Mouse (Mus musculus) heart, adult 9 months (tissue): ENCODE results near the gene Myh7b.
A peak's percentile ranks its signal among the peaks of the same experiment; 100 is the strongest.

Experiments used
- DNase-seq, 2 experiments: peaks; one replicate each; pipeline ENCODE4 v3.0.0; 2022; ENCODE audit warnings: low spot score in 2 of 2

The Myh7b gene

GRCm38 (mm10) chr2:155610978-155611377, at the start of gene Myh7b:
Gene Myh7b, plus strand, starts transcription at chr2:155611212.
- DNase-seq = peak; percentile 45 to 71

GRCm38 (mm10) chr2:155562209-155562608, 48.8 kb upstream of the Myh7b start:
- DNase-seq = no peak

- DNase-seq = no peak
These were observed 48.1 kb upstream of the Myh7b start for GRCm38 (mm10) chr2:155562934-155563333.

GRCm38 (mm10) chr2:155567751-155568150, 43.3 kb upstream of the Myh7b start:
- DNase-seq = no peak

- no peak for DNase-seq
These were observed 41.7 kb upstream of the Myh7b start for GRCm38 (mm10) chr2:155569223-155569807.

- DNase-seq = no peak
These were observed 38.0 kb upstream of the Myh7b start for GRCm38 (mm10) chr2:155573001-155573400.

- no peak for DNase-seq
These were observed 37.0 kb upstream of the Myh7b start for GRCm38 (mm10) chr2:155573996-155574395.

GRCm38 (mm10) chr2:155574700-155575099, 36.3 kb upstream of the Myh7b start:
- DNase-seq = peak in 1 of 2 experiments; percentile 11

GRCm38 (mm10) chr2:155576656-155577055, 34.4 kb upstream of the Myh7b start:
- DNase-seq = no peak

- DNase-seq = no peak
These were observed 30.7 kb upstream of the Myh7b start for GRCm38 (mm10) chr2:155580331-155580730.

GRCm38 (mm10) chr2:155582384-155582995, 28.5 kb upstream of the Myh7b start:
- no peak for DNase-seq

- no peak for DNase-seq
These were observed 28.0 kb upstream of the Myh7b start for GRCm38 (mm10) chr2:155582996-155583395.

- peak in 1 of 2 experiments; percentile 46 for DNase-seq
These were observed 27.0 kb upstream of the Myh7b start for GRCm38 (mm10) chr2:155583927-155584530.

GRCm38 (mm10) chr2:155585082-155585481, 25.9 kb upstream of the Myh7b start:
- DNase-seq = no peak

GRCm38 (mm10) chr2:155585486-155585885, 25.5 kb upstream of the Myh7b start:
- no peak for DNase-seq

GRCm38 (mm10) chr2:155588136-155588535, 22.9 kb upstream of the Myh7b start:
- DNase-seq = no peak

GRCm38 (mm10) chr2:155589521-155589920, 21.5 kb upstream of the Myh7b start:
- DNase-seq = no peak

GRCm38 (mm10) chr2:155590876-155591275, 20.1 kb upstream of the Myh7b start:
- no peak for DNase-seq

GRCm38 (mm10) chr2:155591676-155592075, 19.3 kb upstream of the Myh7b start:
- DNase-seq = no peak

GRCm38 (mm10) chr2:155592137-155592853, 18.7 kb upstream of the Myh7b start, which contains the start of gene Gss:
Gene Gss, minus strand, starts transcription at chr2:155592810.
- DNase-seq = peak; percentile 99

GRCm38 (mm10) chr2:155592854-155593283, 18.1 kb upstream of the Myh7b start:
- no peak for DNase-seq

GRCm38 (mm10) chr2:155595516-155595915, 15.5 kb upstream of the Myh7b start:
- no peak for DNase-seq
